Mouse (Mus musculus): ENCODE measurements around the gene Eif3l. TPM values are rescaled to one million over a fixed set of nuclear protein-coding genes. Genes with fewer than 3 reads are reported as not detected.

Gene Eif3l
- total and polyA plus RNA-seq, 3 experiments = 301 to 442 (median 394) TPM

GRCm38 (mm10) chr15:79115276-79115675 is 40.3 kb downstream of the Eif3l start:
- no peaks in the 10 kb centered on the region for H3K27me3 ChIP-seq (ENCODE audit: control insufficient read depth in 1 of 2, insufficient read depth in 2 of 2, low read length in 2 of 2)
- no peaks in the 10 kb centered on the region for H3K79me2 ChIP-seq (ENCODE audit: control insufficient read depth, insufficient read depth, low read length, poor library complexity)
- H3K4me3 ChIP-seq (ENCODE audit: control insufficient read depth in 1 of 2, insufficient read depth in 1 of 2, low read depth in 2 of 2, low read length in 2 of 2) = no peak overlapping the region
- H3K36me3 ChIP-seq (ENCODE audit: control insufficient read depth in 1 of 2, insufficient read depth in 2 of 2, low read length in 2 of 2) = peaks cover 0 to 2% of the 10 kb centered on the region in 2 experiments; a peak in 3 of 4 replicates
- H3K4me1 ChIP-seq (ENCODE audit: control insufficient read depth in 1 of 2, insufficient read depth in 2 of 2, low read length in 2 of 2) = peaks cover 1 to 2% of the 10 kb centered on the region in 2 experiments; a peak in 2 of 4 replicates
- no peak for DNase-seq (ENCODE audit: low read depth, low spot score)
- H3K9ac ChIP-seq (ENCODE audit: control insufficient read depth, low read depth, low read length, poor library complexity, severe bottlenecking) = no peak overlapping the region
- TF ChIP-seq NELFE (IDR thresholded peaks at IDR 0.05; ENCODE audit: low read depth, low read length) = no peak
- TF ChIP-seq MEF2A (IDR thresholded peaks at IDR 0.05; ENCODE audit: extremely low read depth, insufficient replicate concordance, low read depth, low read length, poor library complexity, severe bottlenecking) = no peak
- no peak for TF ChIP-seq EP300 (IDR thresholded peaks at IDR 0.05; ENCODE audit: low read depth in 1 of 2, low read length in 2 of 2)
- TF ChIP-seq MAX (IDR thresholded peaks at IDR 0.05; ENCODE audit: low read length) = no peak
- TF ChIP-seq ELF1 (IDR thresholded peaks at IDR 0.05; ENCODE audit: low read depth, low read length) = no peak
- no peak for TF ChIP-seq SIN3A (IDR thresholded peaks at IDR 0.05; ENCODE audit: low read length)
- TF ChIP-seq E2F4 (IDR thresholded peaks at IDR 0.05; ENCODE audit: borderline replicate concordance, low read depth, low read length) = no peak
- no peak for TF ChIP-seq TCF12 (IDR thresholded peaks at IDR 0.05; ENCODE audit: low read depth, low read length)
- TF ChIP-seq HCFC1 (IDR thresholded peaks at IDR 0.05; ENCODE audit: low read depth, low read length) = no peak
- no peak overlapping the region for H3K27ac ChIP-seq (ENCODE audit: control insufficient read depth, low read depth, low read length)
- H3K9me3 ChIP-seq (replicated peaks; ENCODE audit: insufficient read depth, low read length) = no peaks in the 10 kb centered on the region

- H3K27me3 ChIP-seq (ENCODE audit: control insufficient read depth in 1 of 2, insufficient read depth in 2 of 2, low read length in 2 of 2) = no peaks in the 10 kb centered on the region
- no peak for DNase-seq (ENCODE audit: low read depth, low spot score)
- no peaks in the 10 kb centered on the region for H3K9me3 ChIP-seq (replicated peaks; ENCODE audit: insufficient read depth, low read length)
- H3K4me1 ChIP-seq (ENCODE audit: control insufficient read depth in 1 of 2, insufficient read depth in 2 of 2, low read length in 2 of 2) = no peaks in the 10 kb centered on the region
- no peaks in the 10 kb centered on the region; a peak in 1 of 4 replicates for H3K36me3 ChIP-seq (ENCODE audit: control insufficient read depth in 1 of 2, insufficient read depth in 2 of 2, low read length in 2 of 2)
- H3K27ac ChIP-seq (ENCODE audit: control insufficient read depth, low read depth, low read length) = no peak overlapping the region
- H3K79me2 ChIP-seq (ENCODE audit: control insufficient read depth, insufficient read depth, low read length, poor library complexity) = no peaks in the 10 kb centered on the region
- H3K4me3 ChIP-seq (ENCODE audit: control insufficient read depth in 1 of 2, insufficient read depth in 1 of 2, low read depth in 2 of 2, low read length in 2 of 2) = no peak overlapping the region
- no peak overlapping the region for H3K9ac ChIP-seq (ENCODE audit: control insufficient read depth, low read depth, low read length, poor library complexity, severe bottlenecking)
- no peak for TF ChIP-seq RAD21 (IDR thresholded peaks at IDR 0.05; ENCODE audit: low read depth, low read length)
- no peak for TF ChIP-seq ZC3H11A (IDR thresholded peaks at IDR 0.05; ENCODE audit: low read depth, low read length)
- no peak for TF ChIP-seq ZMIZ1 (IDR thresholded peaks at IDR 0.05; ENCODE audit: low read depth, low read length)
- TF ChIP-seq ELF1 (IDR thresholded peaks at IDR 0.05; ENCODE audit: low read depth, low read length) = no peak
- no peak for TF ChIP-seq HCFC1 (IDR thresholded peaks at IDR 0.05; ENCODE audit: low read depth, low read length)
These were observed 44.5 kb downstream of the Eif3l start for GRCm38 (mm10) chr15:79119491-79119890.

GRCm38 (mm10) chr15:79122119-79122518 is 47.1 kb downstream of the Eif3l start:
- no peak overlapping the region for H3K4me3 ChIP-seq (ENCODE audit: control insufficient read depth in 1 of 2, insufficient read depth in 1 of 2, low read depth in 2 of 2, low read length in 2 of 2)
- TF ChIP-seq ZKSCAN1 (IDR thresholded peaks at IDR 0.05; ENCODE audit: low read depth, low read length) (no peak), POLR2AphosphoS2 (IDR thresholded peaks at IDR 0.05; ENCODE audit: low read length) (no peak), CHD2 (IDR thresholded peaks at IDR 0.05; ENCODE audit: low read length) (no peak)
- no peaks in the 10 kb centered on the region for H3K27me3 ChIP-seq (ENCODE audit: control insufficient read depth in 1 of 2, insufficient read depth in 2 of 2, low read length in 2 of 2)
- H3K79me2 ChIP-seq (ENCODE audit: control insufficient read depth, insufficient read depth, low read length, poor library complexity) = no peaks in the 10 kb centered on the region
- H3K9ac ChIP-seq (ENCODE audit: control insufficient read depth, low read depth, low read length, poor library complexity, severe bottlenecking) = no peak overlapping the region
- no peaks in the 10 kb centered on the region for H3K4me1 ChIP-seq (ENCODE audit: control insufficient read depth in 1 of 2, insufficient read depth in 2 of 2, low read length in 2 of 2)
- H3K27ac ChIP-seq (ENCODE audit: control insufficient read depth, low read depth, low read length) = no peak overlapping the region
- H3K9me3 ChIP-seq (replicated peaks; ENCODE audit: insufficient read depth, low read length) = no peaks in the 10 kb centered on the region
- no peaks in the 10 kb centered on the region; a peak in 1 of 4 replicates for H3K36me3 ChIP-seq (ENCODE audit: control insufficient read depth in 1 of 2, insufficient read depth in 2 of 2, low read length in 2 of 2)
- DNase-seq (ENCODE audit: low read depth, low spot score) = no peak
